Mouse (Mus musculus): ENCODE results near the gene Gpr4.
A peak's percentile ranks its signal among the peaks of the same experiment; 100 is the strongest.

- TF ChIP-seq JUN (IDR thresholded peaks at IDR 0.05; ENCODE audit: insufficient read depth, low read depth, low read length) = no peak
- peak; percentile 72; the same call in 1 of the 2 replicates for TF ChIP-seq MAX (IDR thresholded peaks at IDR 0.05; ENCODE audit: low read length)
- TF ChIP-seq JUND (conservative IDR thresholded peaks at IDR 0.05; ENCODE audit: low read depth, low read length) = no peak
- TF ChIP-seq BHLHE40 (IDR thresholded peaks at IDR 0.05; ENCODE audit: low read depth, low read length) = peak; percentile 11; the same call in 1 of the 2 replicates
- TF ChIP-seq CTCF (conservative IDR thresholded peaks at IDR 0.05 in 1 of 2, IDR thresholded peaks at IDR 0.05 in 1 of 2; ENCODE audit: low read depth in 2 of 2, low read length in 2 of 2) = peak in 1 of 2 experiments; percentile 99; a peak in 2 of 4 replicates
- no peak for TF ChIP-seq CHD2 (IDR thresholded peaks at IDR 0.05; ENCODE audit: low read length)
- no peak for TF ChIP-seq EP300 (IDR thresholded peaks at IDR 0.05; ENCODE audit: low read length)
- no peak for TF ChIP-seq ZC3H11A (IDR thresholded peaks at IDR 0.05; ENCODE audit: low read depth, low read length)
- TF ChIP-seq PAX5 (IDR thresholded peaks at IDR 0.05; ENCODE audit: low read length) = no peak
- no peak; the same call in 1 of the 2 replicates for TF ChIP-seq ETS1 (conservative IDR thresholded peaks at IDR 0.05; ENCODE audit: low read depth, low read length)
These were observed 33.2 kb upstream of the Gpr4 start for GRCm38 (mm10) chr7:19179173-19179572.

Data from CH12.LX (cell line).